Mouse (Mus musculus) spleen, postnatal 14 days (tissue): Measurements from ENCODE around the gene Igf1.

Experiments used
- DNase-seq, 2 experiments: peaks; one replicate each; pipeline ENCODE4 v3.0.0; 2021 to 2022; ENCODE audit warnings: low spot score in 2 of 2

Igf1 gene

DNA sequence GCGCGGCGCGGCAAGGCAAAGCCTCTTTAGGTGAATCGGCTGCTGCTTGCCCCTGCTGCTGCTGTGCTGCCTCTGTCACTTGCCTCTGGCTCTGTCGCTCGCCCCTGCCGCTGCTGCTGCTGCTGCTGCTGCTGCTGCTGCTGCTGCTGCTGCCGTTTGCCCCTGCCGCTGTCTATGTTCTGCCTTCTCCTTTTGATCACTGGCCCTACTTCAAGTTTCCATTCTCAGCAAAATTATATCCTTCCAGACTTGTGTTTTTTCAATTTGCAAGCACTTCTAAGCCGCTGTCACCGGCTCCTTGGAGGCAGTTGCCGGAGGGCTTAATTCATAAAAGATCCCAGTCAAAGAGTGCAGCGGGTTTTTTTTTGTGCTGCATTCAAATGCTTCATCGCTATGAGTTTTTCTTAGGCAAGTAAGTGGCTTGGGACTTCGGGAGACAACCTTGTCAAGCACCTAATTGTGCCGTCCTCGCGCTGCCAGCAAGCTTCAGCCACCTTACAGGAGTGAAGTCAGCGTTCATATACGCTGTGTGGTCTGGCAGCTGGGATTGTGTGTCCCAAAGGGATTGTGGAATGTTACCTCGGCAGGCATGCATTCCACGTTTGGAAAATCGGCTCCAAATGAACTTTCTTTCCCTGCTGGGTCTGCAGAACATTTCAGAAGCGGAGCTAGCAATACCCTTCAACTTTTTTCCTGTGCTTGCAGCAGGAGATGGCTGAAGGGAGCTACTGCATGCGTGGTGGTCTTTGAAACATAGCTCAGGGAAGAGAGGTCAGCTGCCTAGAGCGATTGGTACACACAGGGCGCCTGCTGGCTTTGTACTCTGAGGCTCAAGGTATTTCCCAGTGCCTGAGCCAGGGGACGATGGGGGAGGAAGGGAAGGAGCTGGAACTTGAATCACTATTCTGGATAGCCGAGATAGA lies 2.4 kb downstream of the Igf1 start:
- DNase-seq = no peak

DNA sequence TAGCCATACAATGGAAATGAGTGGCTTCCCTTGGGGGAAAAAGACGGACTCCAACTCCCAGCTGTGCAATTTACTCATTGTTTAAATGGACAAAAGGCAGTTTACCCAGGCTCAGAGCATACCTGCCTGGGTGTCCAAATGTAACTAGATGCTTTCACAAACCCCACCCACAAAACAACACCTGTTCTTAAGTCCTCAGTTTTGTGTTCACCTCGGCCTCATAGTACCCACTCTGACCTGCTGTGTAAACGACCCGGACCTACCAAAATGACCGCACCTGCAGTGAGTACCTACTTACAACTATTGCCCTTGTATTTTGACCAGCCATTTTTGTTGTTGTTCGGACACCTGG lies 3.0 kb downstream of the Igf1 start:
- no peak for DNase-seq

- no peak for DNase-seq
Measured at GRCm38 (mm10) chr10:87862899-87863298, 4.8 kb downstream of the Igf1 start.

DNA sequence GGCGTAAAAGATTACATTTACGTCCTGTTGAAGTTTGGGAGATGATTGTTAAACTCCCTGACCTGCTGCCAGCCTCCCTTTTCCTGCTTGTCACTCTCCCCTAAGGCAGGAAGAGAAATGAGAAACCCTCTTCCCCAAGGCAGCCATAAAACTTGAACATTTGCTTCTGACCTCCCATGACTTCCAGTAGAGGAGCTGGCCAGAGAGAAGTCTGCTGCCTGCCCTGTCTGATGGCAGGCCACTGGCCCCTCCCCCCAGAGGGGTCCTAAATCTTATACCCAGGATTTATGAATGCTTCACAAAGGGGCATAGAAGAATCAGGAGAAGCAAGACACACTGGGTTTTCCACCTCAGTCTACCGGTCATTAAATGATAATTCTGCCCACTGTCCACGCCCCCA lies 5.3 kb downstream of the Igf1 start:
- DNase-seq = no peak

- DNase-seq = no peak
Measured at GRCm38 (mm10) chr10:87865712-87866111, 7.6 kb downstream of the Igf1 start.

- no peak for DNase-seq
Measured at GRCm38 (mm10) chr10:87866448-87866847, 8.4 kb downstream of the Igf1 start.

DNA sequence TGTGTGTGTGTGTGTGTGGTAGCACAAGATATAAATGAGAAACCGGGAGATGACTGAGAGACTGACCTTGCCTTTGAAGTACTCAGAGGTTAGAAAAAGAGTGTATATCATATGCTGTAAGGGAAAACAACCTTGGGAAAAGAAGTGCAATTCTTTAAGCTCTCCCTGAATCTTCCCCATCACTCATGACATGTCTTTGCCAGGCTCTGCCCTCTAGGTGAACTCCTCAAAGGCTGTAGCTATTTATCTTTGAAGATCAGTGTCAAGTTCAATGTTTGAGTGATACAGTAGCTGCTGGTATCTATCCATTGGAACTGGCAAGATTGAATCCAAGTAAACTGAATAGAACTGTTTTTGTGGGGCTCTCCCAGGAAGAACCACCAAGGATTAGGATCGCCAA lies 9.2 kb downstream of the Igf1 start:
- no peak for DNase-seq

GRCm38 (mm10) chr10:87867631-87868030 lies 9.6 kb downstream of the Igf1 start:
- DNase-seq = no peak

- no peak for DNase-seq
Measured at GRCm38 (mm10) chr10:87868349-87869053, 10.4 kb downstream of the Igf1 start.

DNA sequence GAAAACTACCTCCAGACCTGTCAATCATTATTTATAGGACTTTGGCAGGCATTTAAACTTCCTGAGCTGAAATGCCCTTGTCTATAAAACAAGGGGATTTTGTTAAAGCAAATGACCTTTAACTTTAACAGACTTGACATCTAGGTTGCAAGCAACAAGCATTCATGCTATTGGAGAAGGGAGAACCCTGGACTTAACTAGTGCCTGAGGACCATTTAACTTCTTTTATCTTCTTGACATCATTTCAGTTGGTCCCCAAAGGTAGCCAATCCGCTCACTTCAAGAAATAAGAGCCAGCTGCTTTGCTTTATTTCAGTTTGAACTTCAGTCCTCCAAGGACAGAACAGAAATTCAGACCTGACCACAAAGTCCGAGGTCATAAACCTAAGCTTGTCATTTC lies 11.1 kb downstream of the Igf1 start:
- no peak for DNase-seq

DNA sequence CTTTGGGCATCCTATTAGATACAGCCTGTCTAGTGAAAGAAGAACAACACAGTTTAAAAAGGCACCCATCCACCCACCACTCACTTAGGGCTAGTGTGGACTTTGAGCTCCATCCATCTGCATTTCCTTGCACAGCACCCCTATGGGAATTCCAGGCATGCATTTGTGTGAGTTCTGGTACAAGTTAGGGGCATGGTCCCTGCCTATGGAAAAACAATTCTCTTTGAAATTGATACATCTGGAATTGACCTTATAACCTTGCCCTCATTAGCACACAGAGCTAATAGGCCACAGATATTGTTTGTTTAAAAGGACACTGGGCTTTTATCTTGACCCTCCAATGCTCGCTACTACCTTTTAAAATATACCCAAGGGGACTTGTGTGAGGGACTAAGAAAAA lies 11.6 kb downstream of the Igf1 start:
- DNase-seq = no peak

DNA sequence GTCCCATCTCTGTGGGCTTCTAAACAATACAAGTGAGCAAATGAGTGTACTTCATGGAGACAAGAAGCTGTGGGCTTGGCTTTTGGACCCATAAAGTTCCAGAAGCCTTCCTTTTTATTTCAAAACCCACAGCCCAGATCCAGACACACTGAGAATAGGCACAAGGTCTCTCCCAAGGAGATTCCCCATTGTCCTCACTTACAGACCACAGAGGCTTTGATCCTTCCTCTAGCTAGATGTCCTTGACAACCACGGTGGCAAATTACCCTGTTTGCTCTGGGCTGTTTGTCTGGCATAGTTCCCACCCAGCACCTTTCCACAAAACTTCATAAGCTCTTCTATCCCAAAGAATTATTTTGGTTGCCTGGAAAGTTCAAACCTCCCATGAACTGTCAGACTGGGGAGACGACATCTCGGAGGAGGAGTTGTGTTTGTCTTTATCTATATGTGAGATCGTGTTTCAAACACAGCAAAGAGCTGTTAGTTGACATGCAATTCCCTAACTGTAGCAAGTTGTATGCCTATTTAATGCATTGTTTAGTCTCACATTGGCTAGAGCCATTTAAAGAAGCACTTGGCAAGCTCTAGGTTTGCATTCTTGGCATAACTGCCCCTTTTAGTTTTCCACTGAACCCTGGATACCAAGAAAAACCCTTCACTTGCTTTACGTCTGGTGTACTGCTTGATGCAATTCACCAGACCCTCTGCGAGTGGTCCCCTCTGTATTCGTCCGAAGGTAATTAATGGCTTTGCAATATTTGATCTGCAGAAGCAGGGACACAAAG lies 14.0 kb downstream of the Igf1 start:
- no peak for DNase-seq

- no peak for DNase-seq
Measured at GRCm38 (mm10) chr10:87872854-87873253, 14.8 kb downstream of the Igf1 start.

DNA sequence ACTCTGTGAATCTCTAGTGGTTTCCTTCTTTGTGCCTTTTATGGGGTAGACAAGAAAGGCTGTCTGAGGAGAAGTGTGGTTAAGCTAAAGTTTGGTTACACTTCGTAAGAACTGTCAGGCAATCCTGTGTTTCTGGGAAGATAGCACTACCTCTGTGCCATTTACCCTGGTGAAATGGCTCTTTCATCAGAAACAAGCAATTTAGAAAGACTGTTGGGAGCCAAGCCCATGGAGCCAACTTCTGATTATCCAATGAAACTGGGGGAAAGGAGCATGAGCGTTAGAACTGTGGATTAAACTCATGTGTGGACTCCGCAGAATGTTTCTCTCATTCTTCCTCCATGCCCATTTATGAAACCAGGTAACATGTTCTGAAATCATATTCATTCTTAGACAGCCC lies 15.5 kb downstream of the Igf1 start:
- no peak for DNase-seq

DNA sequence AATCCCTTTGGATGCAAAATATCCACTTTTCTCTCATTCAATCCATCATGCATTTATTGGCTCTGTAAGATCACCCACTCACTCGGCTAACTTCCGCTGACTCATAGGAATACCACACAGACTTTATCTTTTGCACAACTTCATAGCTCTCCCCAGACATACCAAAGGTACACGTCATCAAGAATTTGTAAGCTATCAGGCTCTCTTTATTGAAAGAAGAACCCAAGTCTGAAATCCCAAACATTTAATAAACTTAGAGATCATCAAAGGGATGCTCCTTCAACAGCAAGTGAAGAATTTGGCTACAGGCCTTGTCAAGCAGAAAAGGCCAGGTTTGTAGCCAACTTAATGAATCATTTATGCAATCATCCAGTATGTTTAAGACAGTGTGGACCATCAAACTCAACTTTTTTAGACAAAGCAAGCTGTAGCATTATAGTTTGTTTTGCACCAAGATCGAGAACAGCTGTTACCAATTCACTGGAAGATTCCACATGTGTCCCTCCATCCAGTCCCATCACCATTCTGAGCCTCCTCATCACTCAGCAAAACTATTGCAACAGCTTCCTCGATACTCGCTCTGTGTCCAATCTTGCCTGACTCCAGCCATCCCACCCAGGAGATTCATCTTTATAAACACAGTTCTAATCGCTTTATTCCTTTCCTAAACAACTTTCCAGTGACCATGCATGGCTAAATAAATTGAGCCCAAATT lies 22.2 kb downstream of the Igf1 start:
- no peak for DNase-seq

- no peak for DNase-seq
Measured at GRCm38 (mm10) chr10:87885326-87886040, 27.4 kb downstream of the Igf1 start.

- DNase-seq = no peak
Measured at GRCm38 (mm10) chr10:87889850-87890249, 31.8 kb downstream of the Igf1 start.

DNA sequence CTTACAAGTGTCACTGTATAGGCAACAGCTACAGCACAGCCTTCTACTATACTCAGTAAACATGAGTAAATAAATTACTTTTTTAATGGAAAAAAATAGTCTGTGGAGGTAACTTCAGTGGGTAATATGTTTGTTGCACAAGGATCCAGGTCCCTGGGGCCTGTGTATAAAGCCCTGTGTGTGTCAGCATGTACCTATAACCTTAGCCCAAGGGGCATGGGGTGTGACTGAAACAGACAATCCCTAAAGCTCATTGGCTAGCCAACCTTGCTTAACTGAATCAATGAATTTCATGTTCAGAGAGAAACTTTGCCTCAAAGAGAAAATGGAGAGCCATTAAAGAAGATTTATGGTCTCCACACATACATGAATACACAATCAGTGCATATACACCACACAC lies 34.2 kb downstream of the Igf1 start:
- DNase-seq = no peak

DNA sequence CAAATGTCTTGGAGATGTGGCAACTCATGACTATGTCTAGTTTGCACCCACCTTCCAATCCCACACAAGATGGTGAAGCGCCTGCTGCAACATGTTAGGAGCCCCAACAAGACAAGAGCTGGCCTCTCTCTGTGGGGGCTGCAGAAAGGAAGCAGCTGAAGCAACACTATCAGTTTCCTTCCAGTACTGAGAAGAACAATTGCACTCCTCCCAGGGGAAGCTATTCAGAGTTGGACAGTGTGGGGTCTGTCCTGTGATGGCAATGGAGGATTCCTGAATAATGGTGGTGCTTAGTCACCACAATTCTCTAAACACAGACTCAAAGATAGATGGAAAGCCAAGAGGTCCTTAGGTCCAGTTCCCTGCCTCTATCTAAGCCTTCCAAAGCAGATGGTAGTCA lies 35.2 kb downstream of the Igf1 start:
- no peak for DNase-seq

DNA sequence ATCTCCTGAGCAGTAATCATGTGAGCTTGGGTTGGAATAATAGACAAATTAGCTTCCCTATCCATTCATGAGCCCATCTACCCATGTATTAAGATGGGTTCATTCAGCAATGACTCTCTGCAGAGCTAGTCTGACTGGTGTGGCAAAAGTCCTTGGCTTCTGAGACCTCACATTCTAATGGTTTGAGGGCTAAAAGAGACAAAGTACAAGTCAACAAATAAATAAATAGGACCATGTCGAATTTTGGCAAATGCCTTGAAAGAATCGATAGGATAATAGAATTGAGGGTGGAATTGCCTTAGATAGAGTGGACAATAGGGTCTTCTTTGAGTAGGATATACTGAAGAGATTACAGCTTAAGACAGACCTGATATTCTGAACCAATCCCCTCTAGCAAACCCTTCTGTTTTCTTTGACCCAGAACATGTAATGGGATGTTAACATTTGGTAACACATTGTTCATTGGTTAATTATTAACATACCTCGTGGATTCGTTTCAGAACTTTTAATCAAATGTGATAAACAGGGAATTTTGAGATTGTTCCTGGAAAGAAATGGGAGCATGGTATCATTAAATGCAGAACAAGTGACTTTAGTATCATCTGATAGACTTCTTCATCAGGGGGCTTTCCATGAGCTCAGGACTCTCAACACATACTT lies 36.5 kb downstream of the Igf1 start:
- DNase-seq = no peak

DNA sequence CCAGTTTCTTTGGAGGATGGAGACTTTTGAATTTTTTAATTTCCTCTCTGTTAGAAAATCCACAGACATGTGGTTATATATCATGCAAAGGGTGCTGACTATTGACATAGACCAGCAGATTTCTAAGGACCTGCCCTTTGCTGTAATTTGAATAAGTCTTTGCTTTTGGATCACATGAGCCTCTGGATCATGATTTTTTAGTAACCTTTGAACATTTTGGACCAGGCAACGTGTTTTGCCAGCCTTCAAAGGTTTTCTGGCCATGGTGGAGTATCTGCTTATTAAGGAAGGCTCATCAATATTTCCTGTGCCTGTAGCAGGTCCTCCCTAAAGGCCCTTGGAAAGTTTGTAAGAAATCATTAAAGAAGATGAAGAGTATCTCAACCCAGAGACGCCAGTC lies 37.3 kb downstream of the Igf1 start:
- no peak for DNase-seq
